Mouse (Mus musculus): Measurements from ENCODE around the gene Cmtm3.
"Not testable (repeated sequence)": the region's sequence is repeated elsewhere in the genome, so short reads cannot be mapped to it uniquely, and the experiment has no call there.

GRCm38 (mm10) chr8:104302536-104302935 is 36.7 kb upstream of the Cmtm3 start:
- TF ChIP-seq POLR2A, CTCF (IDR thresholded peaks at IDR 0.05; ENCODE audit: extremely low read depth, insufficient read depth, low read length): not testable (repeated sequence)

Data from cortical plate, adult 2 months (tissue).